Mouse (Mus musculus) v-Abl transformed pro-B cells (cell line): ENCODE results near the gene Adat3.
"Not testable (repeated sequence)": the region's sequence is repeated elsewhere in the genome, so short reads cannot be mapped to it uniquely, and the experiment has no call there.

ENCODE experiments used
- in situ Hi-C, 2 experiments: fragments of 400-800 bp; cut with MboI; formaldehyde crosslinking; loops; one replicate each; pipeline ENCODE4 v1.15.1; 2025; ENCODE audit not compliant: unreplicated experiment in 2 of 2

Adat3 gene

DNA sequence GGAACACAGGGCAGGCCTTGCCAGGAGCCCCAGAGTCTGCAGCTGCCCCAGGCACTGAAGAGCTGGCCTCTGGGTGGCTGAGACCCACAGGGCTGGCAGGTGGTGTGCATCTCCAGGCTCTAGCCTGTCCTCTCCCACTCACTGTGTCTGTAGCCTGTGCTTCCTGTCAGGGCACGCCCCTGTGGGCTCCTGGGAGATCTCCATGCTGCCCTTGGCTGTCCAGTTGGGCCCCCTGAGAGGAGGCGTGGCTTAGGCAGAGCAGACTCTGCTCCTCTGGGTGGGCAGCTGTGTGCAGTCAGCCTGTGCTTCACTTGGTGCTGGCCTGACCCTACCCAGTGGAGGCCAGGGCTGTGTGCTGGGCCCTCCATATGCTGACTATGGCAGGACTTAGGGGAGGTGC, 25.0 kb downstream of the Adat3 start:
- in situ Hi-C loops = loop anchor here in 1 of 2 experiments (5.0 kb wide), 1 partner anchor 50 kb away; the partner anchor contains the start of gene Klf16

DNA sequence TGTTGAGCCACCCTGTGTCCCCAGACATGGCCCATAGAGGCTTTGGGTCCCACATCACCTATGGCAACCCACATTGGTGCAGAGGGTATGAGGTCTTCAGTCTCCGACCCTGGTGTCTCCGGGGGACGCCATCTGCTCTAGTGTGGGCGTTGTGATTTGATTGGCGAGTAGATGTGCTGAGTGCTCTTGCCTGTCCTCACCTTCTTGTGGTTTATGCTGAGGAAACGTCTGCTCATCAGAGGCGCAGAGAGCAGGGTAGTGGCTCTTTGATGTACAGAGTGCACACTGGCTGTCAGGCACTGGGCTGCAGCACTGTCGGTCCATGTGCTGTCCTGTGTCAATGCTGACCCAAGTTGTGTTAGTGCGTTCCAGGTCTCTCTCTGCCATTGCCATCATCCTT, 26.2 kb downstream of the Adat3 start:
- in situ Hi-C loops = loop anchor here in 1 of 2 experiments (5.0 kb wide), 1 partner anchor 52 kb away; the partner anchor contains the start of gene Klf16

DNA sequence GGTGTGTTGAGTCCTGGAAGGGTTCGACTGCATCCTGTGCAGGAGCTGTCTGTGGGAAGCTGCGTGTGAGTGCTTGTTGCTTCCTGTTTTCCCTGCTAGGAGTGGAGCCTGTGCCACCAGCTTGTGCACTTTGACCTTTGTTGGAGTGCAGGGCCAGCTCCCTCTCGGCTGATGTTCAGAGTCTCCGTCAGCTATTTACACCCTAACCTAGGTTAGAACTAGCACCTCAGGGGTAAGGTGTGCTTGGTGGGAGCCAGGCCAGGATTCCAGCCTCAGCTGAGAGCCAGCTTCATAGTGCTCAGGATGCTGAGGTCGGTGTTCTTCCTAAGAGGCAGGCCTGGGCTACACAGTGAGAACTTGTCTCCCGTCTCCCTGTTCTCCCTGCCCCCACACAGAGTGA, 32.7 kb downstream of the Adat3 start:
- in situ Hi-C loops = no loop called here

DNA sequence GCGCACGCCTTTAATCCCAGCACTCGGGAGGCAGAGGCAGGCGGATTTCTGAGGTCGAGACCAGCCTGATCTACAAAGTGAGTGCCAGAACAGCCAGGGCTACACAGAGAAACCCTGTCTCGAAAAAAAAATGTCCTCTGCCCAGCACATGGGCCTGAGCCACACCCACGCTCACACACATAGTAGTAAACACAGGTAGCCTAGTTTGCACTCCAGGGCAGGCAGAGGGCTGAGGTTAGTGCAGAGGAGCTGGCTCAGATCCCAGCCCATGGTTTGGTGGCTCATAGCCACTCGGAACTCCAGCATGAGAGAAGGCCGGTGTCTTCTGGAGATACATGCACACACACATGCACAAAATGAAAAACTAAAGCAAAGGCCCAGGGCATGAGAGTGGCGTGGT, 44.3 kb downstream of the Adat3 start:
- in situ Hi-C loops = no loop called here

DNA sequence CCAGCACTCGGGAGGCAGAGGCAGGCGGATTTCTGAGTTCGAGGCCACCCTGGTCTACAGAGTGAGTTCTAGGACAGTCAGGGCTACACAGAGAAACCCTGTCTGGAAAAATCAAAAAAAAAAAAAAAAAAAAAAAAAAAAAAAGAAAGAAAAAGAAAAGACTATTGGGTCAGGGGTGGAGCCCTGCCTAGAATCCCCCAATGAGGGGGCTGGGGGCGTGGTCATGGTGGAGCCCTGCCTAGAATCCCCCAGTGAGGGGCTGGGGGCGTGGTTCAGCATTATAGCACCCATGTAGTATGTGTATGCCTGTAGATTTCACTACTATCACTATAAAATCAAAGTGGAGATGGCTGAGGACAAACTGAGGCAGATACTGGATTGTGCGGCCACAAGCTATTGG, 47.2 kb downstream of the Adat3 start:
- in situ Hi-C loops = not testable (repeated sequence)

DNA sequence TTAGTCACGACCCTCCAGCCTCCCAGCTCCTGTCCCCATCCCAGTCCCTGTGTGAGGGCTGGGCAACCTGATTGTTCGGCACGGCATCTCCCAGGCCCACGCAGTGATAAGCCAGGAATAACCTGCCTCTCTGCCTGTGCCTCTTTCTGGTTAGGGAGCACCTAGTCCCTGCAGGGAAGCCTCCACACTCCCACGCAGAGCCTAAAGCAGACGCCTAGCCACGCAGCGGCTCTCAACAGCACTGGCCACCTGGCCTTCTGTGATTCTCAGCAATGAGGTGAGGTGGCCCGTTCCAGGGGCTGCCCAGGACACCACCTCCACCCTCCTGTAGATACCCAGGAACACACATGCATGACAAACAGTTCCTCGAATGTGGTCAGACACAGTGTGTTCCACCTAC, 47.7 kb downstream of the Adat3 start:
- in situ Hi-C loops = no loop called here

DNA sequence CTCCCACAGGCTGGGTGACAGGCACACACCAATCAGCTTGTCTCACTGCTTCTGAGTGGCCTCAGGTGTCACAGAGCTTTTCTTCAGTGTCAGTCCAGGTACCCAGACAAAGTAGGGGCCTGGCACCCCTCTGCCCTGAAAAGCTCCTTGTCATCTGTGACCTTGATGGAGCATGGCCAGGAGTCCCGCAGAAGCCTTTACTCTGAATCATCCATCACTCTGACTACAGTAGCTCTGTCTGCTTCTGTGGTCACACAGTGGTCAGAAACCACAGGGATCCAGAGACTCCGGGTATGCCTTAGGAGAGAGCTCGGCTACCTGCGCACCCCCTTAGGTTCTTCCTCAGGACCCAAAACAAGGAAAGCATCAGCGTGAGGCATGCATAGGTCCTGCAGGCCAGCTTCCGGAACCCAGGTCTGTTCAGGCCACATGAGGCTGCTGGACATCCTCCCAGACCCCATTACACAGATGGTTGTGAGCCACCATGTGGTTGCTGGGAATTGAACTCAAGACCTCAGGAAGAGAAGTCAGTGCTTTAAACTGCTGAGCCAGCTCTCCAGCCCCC, 50.6 kb downstream of the Adat3 start:
- in situ Hi-C loops = no loop called here

DNA sequence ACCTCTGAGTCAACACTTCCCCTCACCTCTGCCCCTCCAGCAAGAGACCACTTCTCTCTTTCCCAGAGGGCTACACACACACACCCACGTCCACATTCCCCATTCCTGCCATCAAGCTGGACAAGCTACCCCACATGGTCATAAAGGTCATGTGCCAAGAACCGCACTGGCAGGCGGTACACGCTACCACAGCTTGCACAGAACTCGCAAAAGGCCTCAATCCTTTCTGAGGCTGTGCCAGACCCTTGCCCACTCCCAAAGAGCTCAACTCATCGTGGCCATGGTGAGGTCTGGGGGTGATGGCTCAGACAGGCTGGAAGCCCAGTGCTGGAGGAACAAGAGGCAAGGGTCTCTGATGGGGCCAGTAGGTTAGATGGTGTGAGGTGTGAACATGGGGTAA, 52.2 kb downstream of the Adat3 start:
- in situ Hi-C loops = loop anchor here in 1 of 2 experiments (5.0 kb wide), 2 partner anchors 33 to 37 kb away; partner anchors contain the start of gene Csnk1g2

DNA sequence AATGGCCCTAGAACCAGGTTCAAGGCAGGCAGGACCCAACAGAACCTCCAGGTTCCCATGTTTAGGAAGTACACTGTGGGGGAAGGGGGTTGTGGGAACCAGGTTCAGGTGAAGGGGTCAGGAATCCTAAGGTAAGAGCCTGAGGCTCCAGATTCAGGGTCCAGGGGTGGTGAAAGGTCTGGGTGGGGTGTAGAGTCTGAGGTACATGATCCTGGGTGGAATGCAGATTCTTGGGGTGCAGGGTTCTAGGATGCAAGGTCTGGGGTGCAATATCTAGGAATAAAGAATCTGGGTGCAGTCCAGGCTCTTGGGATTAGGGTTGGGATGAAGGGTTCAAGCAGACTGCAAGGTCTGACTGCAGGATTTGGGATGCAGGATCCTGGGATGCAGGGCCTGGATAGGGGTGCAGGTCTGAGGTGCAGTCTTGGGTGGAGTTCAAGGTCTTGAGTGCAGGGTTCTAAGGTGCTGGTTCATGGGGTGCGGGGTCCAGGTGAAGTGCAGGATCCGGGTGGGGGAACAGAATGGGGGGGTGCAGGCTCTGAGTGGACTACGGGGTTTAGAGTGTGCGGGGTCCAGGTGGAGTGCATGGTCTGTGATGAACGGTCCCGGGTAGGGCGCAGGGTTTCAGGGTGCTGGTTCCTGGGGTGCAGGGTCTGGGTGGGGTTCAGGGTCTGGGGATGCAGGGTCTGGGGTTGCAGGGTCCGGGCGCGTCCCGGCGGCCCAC, 52.9 kb downstream of the Adat3 start:
- in situ Hi-C loops = loop anchor here in 1 of 2 experiments (5.0 kb wide), 2 partner anchors 33 to 37 kb away; partner anchors contain the start of gene Csnk1g2

DNA sequence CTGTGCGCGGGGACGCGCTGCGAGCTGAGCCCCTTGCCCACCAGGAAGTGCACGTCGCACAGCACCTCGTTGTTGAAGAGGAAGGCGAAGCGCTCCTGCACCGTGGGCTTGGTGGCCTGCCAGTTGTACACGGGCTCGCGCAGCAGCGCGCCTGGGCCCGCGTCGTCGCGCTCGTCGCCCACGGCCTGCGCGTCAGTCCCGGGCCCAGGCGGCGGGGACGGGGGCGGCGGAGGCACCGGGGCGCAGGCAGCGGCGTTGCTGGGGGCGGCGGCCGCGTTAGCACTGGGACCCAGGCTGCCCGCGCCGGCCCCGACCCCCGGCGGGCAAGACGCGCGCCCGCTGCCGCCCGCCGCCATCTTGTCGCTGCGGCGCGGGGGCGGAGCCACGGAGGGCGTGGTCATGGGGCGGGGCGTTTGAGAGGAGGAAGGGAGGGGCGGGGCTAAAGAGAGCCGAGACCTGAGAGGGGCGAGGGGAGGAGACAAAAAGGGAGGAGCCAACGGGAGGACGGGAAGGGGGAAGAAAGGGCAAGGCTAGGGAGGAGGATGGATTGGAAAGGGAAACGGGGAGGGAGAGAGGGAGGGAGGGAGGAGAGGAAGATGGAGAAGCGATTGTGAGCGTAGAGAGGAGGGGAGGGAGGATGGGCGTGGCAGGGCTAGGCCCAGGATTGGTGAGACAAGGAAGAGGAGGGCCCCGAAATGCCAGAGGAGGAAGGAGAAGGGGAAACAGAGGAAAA, 53.6 kb downstream of the Adat3 start:
- in situ Hi-C loops = loop anchor here in 1 of 2 experiments (5.0 kb wide), 2 partner anchors 34 to 36 kb away; partner anchors contain the start of gene Csnk1g2

DNA sequence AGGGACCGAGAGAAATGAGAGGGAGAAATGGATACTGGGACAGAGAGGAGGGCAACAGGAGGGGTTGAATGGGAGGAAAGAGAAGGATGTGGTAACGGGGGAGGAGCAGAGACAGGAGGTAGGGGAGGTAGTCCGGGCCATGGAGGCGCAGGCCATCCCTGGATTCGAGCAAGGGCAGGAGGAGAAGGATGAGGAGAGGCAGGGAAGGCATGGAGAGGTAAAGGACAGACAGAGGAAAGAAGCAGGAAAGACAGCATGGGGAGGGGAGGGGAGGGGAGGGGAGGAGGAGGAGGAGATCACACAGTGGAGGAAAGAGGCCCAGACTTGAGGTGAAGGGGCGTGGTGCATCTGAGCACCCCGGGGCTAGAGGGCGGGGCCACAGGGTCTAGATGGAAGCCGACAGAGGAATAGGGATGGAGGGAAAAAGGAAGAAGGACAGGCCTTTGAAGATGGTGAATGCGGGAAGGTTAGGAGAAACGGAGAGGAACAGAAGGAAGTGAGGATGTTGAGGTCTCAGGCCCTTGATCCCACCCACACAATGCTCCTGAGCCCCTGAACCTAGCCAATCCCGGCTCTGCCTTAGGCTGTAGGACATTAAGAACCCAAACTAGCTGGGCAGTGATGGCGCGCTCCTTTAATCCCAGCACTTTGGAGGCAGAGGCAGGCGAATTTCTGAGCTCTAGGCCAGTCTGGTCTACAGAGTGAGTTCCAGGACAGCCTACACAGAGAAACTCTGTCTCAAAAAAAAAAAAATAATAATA, 54.4 kb downstream of the Adat3 start, which contains the start of gene Btbd2:
TSS of gene Btbd2 (minus strand) at position 209 of the 761 bp plus-strand sequence.
- in situ Hi-C loops = loop anchor here in 1 of 2 experiments (5.0 kb wide), 2 partner anchors 35 kb away; partner anchors contain the start of gene Csnk1g2
